In genomic region chr14:54180754-54181153, GRCm38 (mm10) we compare ENCODE assay signal across 12 mouse cellular contexts.
A peak's percentile ranks its signal among the peaks of the same experiment; 100 is the strongest.
DNase-seq lines count a peak whose midpoint lies in the region; ATAC-seq lines count a peak whose summit lies in the region.
"Had no signal": no experiment of that assay in that cellular context is flagged by ENCODE, and none has a peak within 500 bp of the region (broad histone marks: within the 10 kb centered on the region; RNA-seq: fewer than 3 reads in every experiment).

No protein-coding gene starts in this region.

- no peak overlapping the region for H3K9ac ChIP-seq in hindbrain, embryonic 15.5 days
- H3K9ac ChIP-seq in hindbrain, embryonic 14.5 days = no peak overlapping the region
- no peak overlapping the region for H3K9ac ChIP-seq in lung, embryonic 16.5 days (ENCODE audit: low read length)
- H3K9ac ChIP-seq in heart, embryonic 15.5 days = no peak overlapping the region
- no peak overlapping the region for H3K9ac ChIP-seq in intestine, embryonic 14.5 days (ENCODE audit: low read length)

- H3K4me1 ChIP-seq in hindbrain, embryonic 15.5 days (replicated peaks) = peaks cover 41% of the 10 kb centered on the region
- peaks cover 32% of the 10 kb centered on the region for H3K4me1 ChIP-seq in hindbrain, embryonic 14.5 days (replicated peaks; ENCODE audit: control insufficient read depth, insufficient read depth, low read length)
- peaks cover 31% of the 10 kb centered on the region for H3K4me1 ChIP-seq in lung, embryonic 16.5 days (replicated peaks; ENCODE audit: control insufficient read depth, insufficient read depth, low read length)
- peaks cover 25% of the 10 kb centered on the region for H3K4me1 ChIP-seq in heart, embryonic 15.5 days (replicated peaks)
- peaks cover 42% of the 10 kb centered on the region for H3K4me1 ChIP-seq in intestine, embryonic 14.5 days (replicated peaks; ENCODE audit: control insufficient read depth, insufficient read depth, low read length)

- ATAC-seq in hindbrain, embryonic 15.5 days (ENCODE audit: low FRiP score, low read depth) = no peak
- no peak for ATAC-seq in hindbrain, embryonic 14.5 days (ENCODE audit: low FRiP score)
- ATAC-seq in lung, embryonic 16.5 days (ENCODE audit: low read depth) = peak; percentile 32
- ATAC-seq in heart, embryonic 15.5 days (replicated peaks; ENCODE audit: insufficient number of reproducible peaks, insufficient read depth, low FRiP score, low read depth) = peak; percentile 34; the same call in 1 of the 2 replicates
- ATAC-seq in intestine, embryonic 14.5 days (replicated peaks; ENCODE audit: low FRiP score, low TSS enrichment, low read depth) = no peak

- no peak overlapping the region for H3K4me2 ChIP-seq in hindbrain, embryonic 15.5 days
- H3K4me2 ChIP-seq in hindbrain, embryonic 14.5 days (replicated peaks) = no peak overlapping the region
- H3K4me2 ChIP-seq in lung, embryonic 16.5 days (ENCODE audit: low read depth, low read length) = no peak overlapping the region
- no peak overlapping the region for H3K4me2 ChIP-seq in heart, embryonic 15.5 days
- H3K4me2 ChIP-seq in intestine, embryonic 14.5 days (ENCODE audit: low read length) = 0 out of 2 replicates have a peak overlapping the region, but pooled peaks have one; percentile 5
- H3K4me2 ChIP-seq: liver, embryonic 11.5 days had no signal

- H3K4me3 ChIP-seq in hindbrain, embryonic 15.5 days = no peak overlapping the region
- no peak overlapping the region for H3K4me3 ChIP-seq in hindbrain, embryonic 14.5 days (replicated peaks; ENCODE audit: low read length)
- H3K4me3 ChIP-seq in lung, embryonic 16.5 days (ENCODE audit: low read length) = no peak overlapping the region
- H3K4me3 ChIP-seq in heart, embryonic 15.5 days = no peak overlapping the region
- H3K4me3 ChIP-seq in intestine, embryonic 14.5 days (ENCODE audit: low read depth, low read length) = no peak overlapping the region

- peak overlapping the region; percentile 27; the same call in 1 of the 2 replicates for H3K27ac ChIP-seq in hindbrain, embryonic 15.5 days (replicated peaks)
- no peak overlapping the region for H3K27ac ChIP-seq in hindbrain, embryonic 14.5 days
- H3K27ac ChIP-seq in lung, embryonic 16.5 days (ENCODE audit: low read length) = 0 out of 2 replicates have a peak overlapping the region, but pooled peaks have one; percentile 12
- peak overlapping the region; percentile 64 for H3K27ac ChIP-seq in heart, embryonic 15.5 days
- peak overlapping the region; percentile 48 for H3K27ac ChIP-seq in intestine, embryonic 14.5 days (ENCODE audit: low read depth)

- H3K9me3 ChIP-seq in hindbrain, embryonic 15.5 days = no peaks in the 10 kb centered on the region
- H3K9me3 ChIP-seq in hindbrain, embryonic 14.5 days (ENCODE audit: control insufficient read depth, low read length) = no peaks in the 10 kb centered on the region
- H3K9me3 ChIP-seq in lung, embryonic 16.5 days (ENCODE audit: control insufficient read depth, low read length) = no peaks in the 10 kb centered on the region
- H3K9me3 ChIP-seq in heart, embryonic 15.5 days (replicated peaks) = no peaks in the 10 kb centered on the region
- H3K9me3 ChIP-seq in intestine, embryonic 14.5 days (ENCODE audit: control insufficient read depth, low read length) = no peaks in the 10 kb centered on the region

- WGBS in hindbrain, embryonic 15.5 days = 91% methylated on average over 3 of the region's 3 CpGs
- 91% methylated on average over 3 of the region's 3 CpGs for WGBS in hindbrain, embryonic 14.5 days
- WGBS in lung, embryonic 16.5 days = 58% methylated on average over 3 of the region's 3 CpGs
- WGBS in heart, embryonic 15.5 days = 69% methylated on average over 3 of the region's 3 CpGs
- 65% methylated on average over 3 of the region's 3 CpGs for WGBS in intestine, embryonic 14.5 days

- H3K36me3 ChIP-seq in hindbrain, embryonic 15.5 days = no peaks in the 10 kb centered on the region
- H3K36me3 ChIP-seq in hindbrain, embryonic 14.5 days (replicated peaks; ENCODE audit: control insufficient read depth, insufficient read depth) = no peaks in the 10 kb centered on the region
- no peaks in the 10 kb centered on the region for H3K36me3 ChIP-seq in lung, embryonic 16.5 days (ENCODE audit: control insufficient read depth, insufficient read depth, low read length)
- H3K36me3 ChIP-seq in heart, embryonic 15.5 days = no peaks in the 10 kb centered on the region
- no peaks in the 10 kb centered on the region for H3K36me3 ChIP-seq in intestine, embryonic 14.5 days (ENCODE audit: control insufficient read depth, insufficient read depth, low read length)

- no peak for DNase-seq in hindbrain, embryonic 14.5 days (ENCODE audit: low spot score)
- DNase-seq in lung, postnatal 25 days (ENCODE audit: low spot score) = no peak
- no peak for DNase-seq in intestine, embryonic 14.5 days (ENCODE audit: low spot score)
- no peak for DNase-seq in ovary, postnatal 36 days (ENCODE audit: low spot score)
- DNase-seq: adrenal gland, postnatal 14 days; cerebellum, adult 11 months; kidney, adult 11 months; thymus, postnatal 36 days had no signal

- no peaks in the 10 kb centered on the region for H3K27me3 ChIP-seq in hindbrain, embryonic 15.5 days
- H3K27me3 ChIP-seq in hindbrain, embryonic 14.5 days (ENCODE audit: control insufficient read depth, insufficient read depth, low read length) = no peaks in the 10 kb centered on the region
- no peaks in the 10 kb centered on the region for H3K27me3 ChIP-seq in lung, embryonic 16.5 days (ENCODE audit: control insufficient read depth, insufficient read depth, low read depth, low read length)
- no peaks in the 10 kb centered on the region for H3K27me3 ChIP-seq in heart, embryonic 15.5 days
- H3K27me3 ChIP-seq in intestine, embryonic 14.5 days (replicated peaks; ENCODE audit: control insufficient read depth, insufficient read depth, low read length) = no peaks in the 10 kb centered on the region

Comparison
In these comparisons a context has a peak if more than half of its experiments do, and no peak if none do; other contexts are left out.
1. ATAC-seq: peak in lung, embryonic 16.5 days (single experiment) and heart, embryonic 15.5 days (single experiment); none in hindbrain, embryonic 15.5 days (single experiment), hindbrain, embryonic 14.5 days (single experiment) and intestine, embryonic 14.5 days (single experiment).